Comparison of ENCODE assay signal across 9 mouse cellular contexts in genomic region chr7:126582759-126583158, GRCm38 (mm10). TPM values are rescaled to one million over a fixed set of nuclear protein-coding genes. Genes with fewer than 3 reads are reported as not detected.
A peak's percentile ranks its signal among the peaks of the same experiment; 100 is the strongest.
DNase-seq lines count a peak whose midpoint lies in the region; ATAC-seq and TF ChIP-seq lines count a peak whose summit lies in the region.
"Had no signal": no experiment of that assay in that cellular context is flagged by ENCODE, and none has a peak within 500 bp of the region (broad histone marks: within the 10 kb centered on the region; RNA-seq: fewer than 3 reads in every experiment).

No protein-coding gene starts in this region.

- peak in 1 of 2 experiments; percentile 18 for DNase-seq in left cerebral cortex, adult 2 months (ENCODE audit: extremely low spot score in 1 of 2, low spot score in 2 of 2)
- no peak for DNase-seq in left cerebral cortex, postnatal 25 days (ENCODE audit: low spot score in 2 of 2)
- DNase-seq in lung, embryonic 14.5 days = peak; percentile 58

- TF ChIP-seq POLR2A in bone marrow, adult 2 months (IDR thresholded peaks at IDR 0.05; ENCODE audit: borderline replicate concordance, control insufficient read depth, low read depth, low read length) = no peak
- no peak for TF ChIP-seq POLR2A in small intestine, adult 2 months (IDR thresholded peaks at IDR 0.05; ENCODE audit: low read depth, low read length)

- H3K9me3 ChIP-seq in embryonic facial prominence, embryonic 15.5 days (replicated peaks) = no peaks in the 10 kb centered on the region
- H3K9me3 ChIP-seq in intestine, embryonic 16.5 days (ENCODE audit: control insufficient read depth, low read length) = no peaks in the 10 kb centered on the region
- no peaks in the 10 kb centered on the region for H3K9me3 ChIP-seq in lung, embryonic 14.5 days (ENCODE audit: low read depth, low read length)

- H3K9ac ChIP-seq in embryonic facial prominence, embryonic 15.5 days = peak overlapping the region; percentile 40
- peak overlapping the region; percentile 71 for H3K9ac ChIP-seq in intestine, embryonic 16.5 days (ENCODE audit: low read depth, low read length)
- peak overlapping the region; percentile 57 for H3K9ac ChIP-seq in lung, embryonic 14.5 days

- H3K27me3 ChIP-seq in embryonic facial prominence, embryonic 15.5 days = peaks cover 15% of the 10 kb centered on the region
- H3K27me3 ChIP-seq in intestine, embryonic 16.5 days (replicated peaks; ENCODE audit: control insufficient read depth, insufficient read depth, low read length) = no peaks in the 10 kb centered on the region
- H3K27me3 ChIP-seq in lung, embryonic 14.5 days (ENCODE audit: insufficient read depth, low read length) = no peaks in the 10 kb centered on the region
- H3K27me3 ChIP-seq in small intestine, adult 2 months (ENCODE audit: control insufficient read depth, insufficient read depth, low read length) = no peaks in the 10 kb centered on the region

- ATAC-seq in embryonic facial prominence, embryonic 15.5 days (ENCODE audit: insufficient number of reproducible peaks, low FRiP score, low TSS enrichment, low read depth) = peak; percentile 35; the same call in 1 of the 2 replicates
- ATAC-seq in intestine, embryonic 16.5 days = peak; percentile 76
- peak; percentile 67 for ATAC-seq in lung, embryonic 14.5 days (ENCODE audit: insufficient read depth)
- ATAC-seq in granulocyte monocyte progenitor cell, adult 5-6 weeks (replicated peaks; ENCODE audit: poor library complexity, severe bottlenecking) = no peak

- 20% methylated on average over 20 of the region's 20 CpGs for WGBS in bone marrow, adult 2 months
- WGBS in embryonic facial prominence, embryonic 15.5 days = 1% methylated on average over 20 of the region's 20 CpGs
- WGBS in intestine, embryonic 16.5 days = 2% methylated on average over 20 of the region's 20 CpGs
- under 1% methylated on average over 20 of the region's 20 CpGs for WGBS in lung, embryonic 14.5 days
- 6% methylated on average over 20 of the region's 20 CpGs for WGBS in small intestine, adult 2 months

- peak overlapping the region; percentile 94 for H3K27ac ChIP-seq in left cerebral cortex, adult 2 months
- no peak overlapping the region for H3K27ac ChIP-seq in bone marrow, adult 2 months (ENCODE audit: control insufficient read depth, insufficient read depth, low read depth, low read length, poor library complexity)
- peak overlapping the region; percentile 94 for H3K27ac ChIP-seq in embryonic facial prominence, embryonic 15.5 days (replicated peaks)
- H3K27ac ChIP-seq in intestine, embryonic 16.5 days (ENCODE audit: low read length) = 0 out of 2 replicates have a peak overlapping the region, but pooled peaks have one; percentile 28
- no peak overlapping the region; the same call in 1 of the 2 replicates for H3K27ac ChIP-seq in lung, embryonic 14.5 days (ENCODE audit: low read depth)
- no peak overlapping the region for H3K27ac ChIP-seq in small intestine, adult 2 months (ENCODE audit: insufficient read depth, low read depth, low read length)

- intact Hi-C loops in left cerebral cortex, adult 2 months (cut with DNase I) = loop anchor here (2.0 kb wide), 1 partner anchor 112 kb away; the partner anchor contains the start of genes Bola2 and Slx1b
- intact Hi-C loops in left cerebral cortex, postnatal 25 days (cut with DNase I) = loop anchor here (2.0 kb wide), 1 partner anchor 112 kb away; the partner anchor contains the start of genes Bola2 and Slx1b

- H3K4me3 ChIP-seq in left cerebral cortex, adult 2 months = peak overlapping the region; percentile 68
- peak overlapping the region; percentile 79 for H3K4me3 ChIP-seq in bone marrow, adult 2 months (replicated peaks; ENCODE audit: control insufficient read depth, low read depth, low read length)
- peak overlapping the region; percentile 56 for H3K4me3 ChIP-seq in embryonic facial prominence, embryonic 15.5 days (replicated peaks)
- H3K4me3 ChIP-seq in intestine, embryonic 16.5 days (ENCODE audit: low read length) = peak overlapping the region; percentile 63
- H3K4me3 ChIP-seq in lung, embryonic 14.5 days (ENCODE audit: low read depth, low read length) = peak overlapping the region; percentile 55
- H3K4me3 ChIP-seq in small intestine, adult 2 months (ENCODE audit: low read depth, low read length) = peak overlapping the region; percentile 70

- no peaks in the 10 kb centered on the region; the same call in 1 of the 2 replicates for H3K4me1 ChIP-seq in bone marrow, adult 2 months (ENCODE audit: control insufficient read depth, insufficient read depth, low read length)
- H3K4me1 ChIP-seq in embryonic facial prominence, embryonic 15.5 days = peaks cover 14% of the 10 kb centered on the region
- peaks cover 4% of the 10 kb centered on the region for H3K4me1 ChIP-seq in intestine, embryonic 16.5 days (ENCODE audit: control insufficient read depth, insufficient read depth, low read length)
- no peaks in the 10 kb centered on the region for H3K4me1 ChIP-seq in lung, embryonic 14.5 days (ENCODE audit: insufficient read depth)
- peaks cover 8% of the 10 kb centered on the region for H3K4me1 ChIP-seq in small intestine, adult 2 months (ENCODE audit: control insufficient read depth, insufficient read depth, insufficient read length, low read length)

- peak overlapping the region; percentile 80 for H3K4me2 ChIP-seq in embryonic facial prominence, embryonic 15.5 days (replicated peaks)
- H3K4me2 ChIP-seq in intestine, embryonic 16.5 days (ENCODE audit: low read depth, low read length) = peak overlapping the region; percentile 76
- peak overlapping the region; percentile 83 for H3K4me2 ChIP-seq in lung, embryonic 14.5 days

- H3K36me3 ChIP-seq in embryonic facial prominence, embryonic 15.5 days = peaks cover 9% of the 10 kb centered on the region; the same call in 1 of the 2 replicates
- no peaks in the 10 kb centered on the region for H3K36me3 ChIP-seq in intestine, embryonic 16.5 days (ENCODE audit: control insufficient read depth, insufficient read depth, low read length)
- peaks cover 5% of the 10 kb centered on the region; the same call in 1 of the 2 replicates for H3K36me3 ChIP-seq in lung, embryonic 14.5 days (ENCODE audit: insufficient read depth)
- peaks cover 4% of the 10 kb centered on the region; the same call in 1 of the 2 replicates for H3K36me3 ChIP-seq in small intestine, adult 2 months (ENCODE audit: control insufficient read depth, insufficient read depth, low read length)

- no peak for TF ChIP-seq CTCF in left cerebral cortex, adult 2 months (IDR thresholded peaks at IDR 0.05)
- no peak for TF ChIP-seq CTCF in bone marrow, adult 2 months (IDR thresholded peaks at IDR 0.05; ENCODE audit: control insufficient read depth, insufficient read depth, low read length)
- TF ChIP-seq CTCF in lung, embryonic 14.5 days (IDR thresholded peaks at IDR 0.05; ENCODE audit: low read depth) = no peak
- TF ChIP-seq CTCF in small intestine, adult 2 months (IDR thresholded peaks at IDR 0.05; ENCODE audit: extremely low read depth, insufficient read length, insufficient replicate concordance, low read depth, low read length) = no peak

RNA-seq across cellular contexts. Expression of gene Apobr, which starts 2.0 kb away (rescaled TPM):
- total RNA-seq in left cerebral cortex, adult 2 months (2021) = 1 to 10 TPM in 1 of 2 experiments, under 1 TPM in 1; 0.45 to 1.2 TPM
- under 1 TPM; 0.39 to 0.53 TPM for total RNA-seq in left cerebral cortex, postnatal 25 days (2021)
- polyA plus RNA-seq in bone marrow, adult 2 months (2011; ENCODE audit: insufficient read depth, insufficient read length, low replicate concordance, missing spikeins) = 21.2 and 45.7 TPM in 2 replicates
- 1.4 and 1.5 TPM in 2 replicates for polyA plus RNA-seq in embryonic facial prominence, embryonic 15.5 days (2015; fragmentation: Nextera tagmentation; extraction: Ambion mirVana)
- polyA plus RNA-seq in intestine, embryonic 16.5 days (2015; fragmentation: Nextera tagmentation; extraction: Ambion mirVana) = 0.65 and 1.5 TPM in 2 replicates
- 0.32 and 0.54 TPM in 2 replicates for polyA plus RNA-seq in lung, embryonic 14.5 days (2014; fragmentation: Nextera tagmentation; extraction: Ambion mirVana)
- 2.3 TPM in 2 replicates for polyA plus RNA-seq in small intestine, adult 2 months (2012; rRNA removed)
- 2.1 and 3.9 TPM in 2 replicates for total RNA-seq in granulocyte monocyte progenitor cell, adult 5-6 weeks (2014; fragmentation: Nextera tagmentation)
- 4.2 and 6.2 TPM in 2 replicates for total RNA-seq in granulocyte monocyte progenitor cell, adult 5-6 weeks (2017)

RNA-seq across cellular contexts. Expression of gene Cln3, which starts 2.9 kb away (rescaled TPM):
- 10 to 100 TPM; 24.4 to 30.8 TPM for total RNA-seq in left cerebral cortex, adult 2 months (2021)
- total RNA-seq in left cerebral cortex, postnatal 25 days (2021) = 10 to 100 TPM; 21.3 to 35.1 TPM
- 98.2 and 269 TPM in 2 replicates for polyA plus RNA-seq in bone marrow, adult 2 months (2011; ENCODE audit: insufficient read depth, insufficient read length, low replicate concordance, missing spikeins)
- 33.7 and 38.4 TPM in 2 replicates for polyA plus RNA-seq in embryonic facial prominence, embryonic 15.5 days (2015; fragmentation: Nextera tagmentation; extraction: Ambion mirVana)
- polyA plus RNA-seq in intestine, embryonic 16.5 days (2015; fragmentation: Nextera tagmentation; extraction: Ambion mirVana) = 44.7 and 54.7 TPM in 2 replicates
- polyA plus RNA-seq in lung, embryonic 14.5 days (2014; fragmentation: Nextera tagmentation; extraction: Ambion mirVana) = 24.1 and 27.3 TPM in 2 replicates
- 24.9 and 55.7 TPM in 2 replicates for polyA plus RNA-seq in small intestine, adult 2 months (2012; rRNA removed)
- total RNA-seq in granulocyte monocyte progenitor cell, adult 5-6 weeks (2014; fragmentation: Nextera tagmentation) = 37.7 and 61.7 TPM in 2 replicates
- 9.6 and 16.3 TPM in 2 replicates for total RNA-seq in granulocyte monocyte progenitor cell, adult 5-6 weeks (2017)

RNA-seq across cellular contexts. Expression of gene Il27, which starts 12.0 kb away (rescaled TPM):
- not detected for total RNA-seq in left cerebral cortex, adult 2 months (2021)
- total RNA-seq in left cerebral cortex, postnatal 25 days (2021) = not detected
- 1.9 and 6.0 TPM in 2 replicates for polyA plus RNA-seq in bone marrow, adult 2 months (2011; ENCODE audit: insufficient read depth, insufficient read length, low replicate concordance, missing spikeins)
- polyA plus RNA-seq in embryonic facial prominence, embryonic 15.5 days (2015; fragmentation: Nextera tagmentation; extraction: Ambion mirVana) = not detected in 2 replicates
- not detected in 2 replicates for polyA plus RNA-seq in intestine, embryonic 16.5 days (2015; fragmentation: Nextera tagmentation; extraction: Ambion mirVana)
- not detected in 2 replicates for polyA plus RNA-seq in lung, embryonic 14.5 days (2014; fragmentation: Nextera tagmentation; extraction: Ambion mirVana)
- polyA plus RNA-seq in small intestine, adult 2 months (2012; rRNA removed) = 0.15 and 0.51 TPM in 2 replicates
- total RNA-seq in granulocyte monocyte progenitor cell, adult 5-6 weeks (2014; fragmentation: Nextera tagmentation) = 1.3 TPM in 1 of 2 replicates, not detected in the other
- total RNA-seq in granulocyte monocyte progenitor cell, adult 5-6 weeks (2017) = 1.2 TPM in 1 of 2 replicates, not detected in the other
- total RNA-seq: left cerebral cortex, postnatal 14 days had no signal

RNA-seq across cellular contexts. Expression of gene Eif3c, which starts 16.5 kb away (rescaled TPM):
- 100 to 1,000 TPM; 173 to 179 TPM for total RNA-seq in left cerebral cortex, adult 2 months (2021)
- total RNA-seq in left cerebral cortex, postnatal 25 days (2021) = 100 to 1,000 TPM; 176 to 188 TPM
- polyA plus RNA-seq in bone marrow, adult 2 months (2011; ENCODE audit: insufficient read depth, insufficient read length, low replicate concordance, missing spikeins) = 52.3 and 90.2 TPM in 2 replicates
- polyA plus RNA-seq in embryonic facial prominence, embryonic 15.5 days (2015; fragmentation: Nextera tagmentation; extraction: Ambion mirVana) = 176 and 188 TPM in 2 replicates
- 180 and 194 TPM in 2 replicates for polyA plus RNA-seq in intestine, embryonic 16.5 days (2015; fragmentation: Nextera tagmentation; extraction: Ambion mirVana)
- 169 and 183 TPM in 2 replicates for polyA plus RNA-seq in lung, embryonic 14.5 days (2014; fragmentation: Nextera tagmentation; extraction: Ambion mirVana)
- polyA plus RNA-seq in small intestine, adult 2 months (2012; rRNA removed) = 37.3 and 79.1 TPM in 2 replicates
- total RNA-seq in granulocyte monocyte progenitor cell, adult 5-6 weeks (2014; fragmentation: Nextera tagmentation) = 188 and 206 TPM in 2 replicates
- 229 and 239 TPM in 2 replicates for total RNA-seq in granulocyte monocyte progenitor cell, adult 5-6 weeks (2017)

RNA-seq across cellular contexts. Expression of gene Nupr1, which starts 47.9 kb away (rescaled TPM):
- total RNA-seq in left cerebral cortex, adult 2 months (2021) = 10 to 100 TPM; 17.6 to 21.0 TPM
- total RNA-seq in left cerebral cortex, postnatal 25 days (2021) = 10 to 100 TPM; 15.7 to 22.1 TPM
- 28.1 and 37.6 TPM in 2 replicates for polyA plus RNA-seq in bone marrow, adult 2 months (2011; ENCODE audit: insufficient read depth, insufficient read length, low replicate concordance, missing spikeins)
- polyA plus RNA-seq in embryonic facial prominence, embryonic 15.5 days (2015; fragmentation: Nextera tagmentation; extraction: Ambion mirVana) = 38.5 and 40.4 TPM in 2 replicates
- polyA plus RNA-seq in intestine, embryonic 16.5 days (2015; fragmentation: Nextera tagmentation; extraction: Ambion mirVana) = 70.8 and 73.3 TPM in 2 replicates
- 9.7 and 10.7 TPM in 2 replicates for polyA plus RNA-seq in lung, embryonic 14.5 days (2014; fragmentation: Nextera tagmentation; extraction: Ambion mirVana)
- 32.5 and 97.9 TPM in 2 replicates for polyA plus RNA-seq in small intestine, adult 2 months (2012; rRNA removed)
- total RNA-seq in granulocyte monocyte progenitor cell, adult 5-6 weeks (2014; fragmentation: Nextera tagmentation) = 0.92 and 1.3 TPM in 2 replicates
- 1.7 TPM in 1 of 2 replicates, not detected in the other for total RNA-seq in granulocyte monocyte progenitor cell, adult 5-6 weeks (2017)

Comparison
In these comparisons a context has a peak if more than half of its experiments do, and no peak if none do; other contexts are left out.
1. H3K27ac ChIP-seq: peak in left cerebral cortex, adult 2 months (single experiment), embryonic facial prominence, embryonic 15.5 days (single experiment) and intestine, embryonic 16.5 days (single experiment); none in bone marrow, adult 2 months (single experiment), lung, embryonic 14.5 days (single experiment) and small intestine, adult 2 months (single experiment).
2. Peak in every context shown above with its lines, with median percentiles within 50 percentile points of each other: H3K4me3 ChIP-seq, H3K4me2 ChIP-seq and H3K9ac ChIP-seq.